Mouse (Mus musculus): ENCODE results near the gene Cdc27.

- TF ChIP-seq CTCF (IDR thresholded peaks at IDR 0.05; ENCODE audit: low read depth, low read length): no peak
- TF ChIP-seq POLR2A (IDR thresholded peaks at IDR 0.05; ENCODE audit: borderline replicate concordance, low read depth, low read length): no peak
Observed at GRCm38 (mm10) chr11:104579575-104579974, 29.2 kb upstream of the Cdc27 start.
